Mouse (Mus musculus): ENCODE measurements around the gene Rbm28. TPM values are rescaled to one million over a fixed set of nuclear protein-coding genes. Genes with fewer than 3 reads are reported as not detected.

The Rbm28 gene
- polyA plus RNA-seq, 1 experiment from 2014 or later = 43.1 TPM

DNA sequence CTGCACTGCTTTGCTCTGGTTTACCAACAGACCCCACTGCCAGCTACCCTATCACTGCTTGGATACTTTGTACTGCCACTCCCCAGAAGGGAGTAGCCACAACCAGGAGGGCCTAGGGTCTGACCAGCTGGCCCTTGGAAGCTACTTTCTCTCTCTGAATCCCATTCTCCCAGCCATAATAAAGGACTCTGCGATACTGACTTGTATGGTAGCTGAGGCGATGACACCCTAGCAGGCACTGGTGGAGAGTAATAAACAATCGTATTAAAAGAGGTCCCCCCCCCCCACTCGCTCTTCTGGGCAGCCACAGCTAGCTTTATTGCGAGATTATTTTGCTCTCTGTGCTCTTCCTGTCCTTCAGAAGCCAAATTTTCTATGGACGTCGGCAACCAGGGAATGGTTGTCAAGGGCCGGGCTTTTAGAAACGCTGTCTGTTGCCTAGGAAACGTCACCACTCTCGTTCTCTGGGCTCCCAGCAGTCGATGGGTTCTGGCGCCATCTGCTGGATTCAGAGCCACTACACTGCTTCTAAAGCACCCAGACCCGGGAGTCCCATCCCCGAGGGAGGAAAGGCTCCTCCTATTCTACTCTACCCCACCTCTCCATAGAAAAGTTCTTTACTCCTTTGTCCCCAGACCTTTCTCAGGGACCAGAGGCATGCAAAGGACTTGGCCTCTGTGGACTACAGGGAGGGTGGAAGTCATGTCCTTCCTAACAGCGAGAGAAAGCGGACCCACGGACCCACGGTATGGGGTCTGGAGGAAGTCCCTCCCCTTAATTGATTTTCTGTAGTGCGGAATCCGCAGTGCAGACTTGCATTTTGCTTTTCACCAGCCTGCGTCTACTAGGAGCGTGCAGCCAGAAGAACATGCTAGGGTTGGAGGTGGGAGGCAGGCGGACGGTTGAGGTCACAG, 33.8 kb upstream of the Rbm28 start:
- H3K27me3 ChIP-seq (ENCODE audit: control insufficient read depth, insufficient read depth, low read depth, low read length) = no peaks in the 10 kb centered on the region; the same call in 1 of the 2 replicates
- H3K27ac ChIP-seq (ENCODE audit: low read length) = peak overlapping the region; percentile 68
- H3K4me1 ChIP-seq (ENCODE audit: control insufficient read depth, insufficient read depth, low read length) = peaks cover 13% of the 10 kb centered on the region
- peak overlapping the region; percentile 59 for H3K4me2 ChIP-seq (ENCODE audit: low read length)
- ATAC-seq = peak; percentile 87
- no peaks in the 10 kb centered on the region for H3K9me3 ChIP-seq (replicated peaks; ENCODE audit: control insufficient read depth, low read length, poor library complexity, severe bottlenecking)
- peaks cover 15% of the 10 kb centered on the region for H3K36me3 ChIP-seq (ENCODE audit: control insufficient read depth, insufficient read depth, low read length)
- H3K4me3 ChIP-seq (ENCODE audit: low read depth, low read length) = peak overlapping the region; percentile 34
- peak overlapping the region; percentile 53 for H3K9ac ChIP-seq (ENCODE audit: low read depth, low read length)
- WGBS = 6% methylated on average over 25 of the region's 25 CpGs

DNA sequence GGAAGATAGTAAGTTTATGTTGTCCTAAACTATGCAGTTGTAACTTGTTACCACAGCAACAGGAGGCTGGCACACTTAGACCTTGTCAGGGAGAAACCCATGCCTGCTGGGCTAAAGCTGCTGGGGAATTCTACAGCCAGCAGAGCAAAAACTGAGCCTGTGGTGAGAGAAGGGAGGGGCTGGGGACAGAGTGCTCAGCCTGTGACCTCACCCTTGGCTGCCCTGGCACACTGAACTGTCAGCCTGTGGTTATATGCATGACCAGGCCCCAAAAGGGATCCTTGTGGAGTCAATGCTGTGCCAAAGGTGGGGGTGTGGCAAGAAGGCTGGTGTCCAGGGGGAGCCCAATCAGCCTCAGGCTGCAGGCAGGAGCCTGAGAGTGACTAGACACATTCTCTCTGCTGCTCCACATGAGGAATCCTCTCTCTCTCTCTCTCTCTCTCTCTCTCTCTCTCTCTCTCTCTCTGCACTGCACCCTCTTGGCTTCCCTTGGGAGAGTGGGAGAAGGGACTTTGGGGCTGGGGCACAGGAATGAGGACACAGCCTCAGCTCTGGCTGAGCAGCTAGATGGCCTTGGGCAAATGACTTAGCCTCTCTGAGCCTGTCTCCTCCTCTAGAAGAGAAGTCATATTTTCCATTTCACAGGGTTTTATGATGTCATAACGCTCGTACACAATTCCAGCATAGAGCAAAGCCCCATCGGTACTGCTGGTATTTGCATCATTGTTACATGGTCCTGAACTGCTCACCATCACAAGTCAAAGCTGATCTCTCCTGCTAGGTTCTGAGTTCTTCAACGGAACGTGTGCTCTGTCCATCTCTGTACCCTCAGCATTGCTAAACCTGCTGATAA, 31.3 kb upstream of the Rbm28 start:
- ATAC-seq = no peak
- H3K4me1 ChIP-seq (ENCODE audit: control insufficient read depth, insufficient read depth, low read length) = peaks cover 13% of the 10 kb centered on the region
- H3K4me3 ChIP-seq (ENCODE audit: low read depth, low read length) = no peak overlapping the region
- no peak overlapping the region for H3K4me2 ChIP-seq (ENCODE audit: low read length)
- no peaks in the 10 kb centered on the region; the same call in 1 of the 2 replicates for H3K27me3 ChIP-seq (ENCODE audit: control insufficient read depth, insufficient read depth, low read depth, low read length)
- H3K36me3 ChIP-seq (ENCODE audit: control insufficient read depth, insufficient read depth, low read length) = no peaks in the 10 kb centered on the region; the same call in 1 of the 2 replicates
- WGBS = 85% methylated on average over 5 of the region's 5 CpGs
- no peaks in the 10 kb centered on the region for H3K9me3 ChIP-seq (replicated peaks; ENCODE audit: control insufficient read depth, low read length, poor library complexity, severe bottlenecking)
- H3K27ac ChIP-seq (ENCODE audit: low read length) = no peak overlapping the region
- no peak overlapping the region for H3K9ac ChIP-seq (ENCODE audit: low read depth, low read length)

DNA sequence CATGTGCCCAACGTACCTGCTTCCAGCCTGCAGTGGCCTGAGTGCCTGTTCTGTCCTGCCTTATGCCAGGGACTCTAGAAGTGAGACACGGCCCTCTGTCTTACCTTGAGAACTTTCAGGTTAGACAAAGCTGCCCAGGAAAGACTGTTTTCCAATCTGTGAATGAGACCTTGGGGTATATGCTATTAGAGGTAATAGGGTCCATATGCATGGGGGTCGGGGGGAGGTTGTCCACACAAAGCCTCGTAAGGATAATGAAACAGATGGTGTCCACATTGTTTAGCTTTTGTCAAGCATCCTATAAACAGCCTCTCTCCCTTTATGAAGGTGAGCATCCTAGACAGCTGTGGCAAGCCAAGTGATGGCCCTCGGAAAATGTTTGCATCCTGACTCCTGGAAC, 30.3 kb upstream of the Rbm28 start:
- Histone ChIP-seq H3K9me3 (replicated peaks; ENCODE audit: control insufficient read depth, low read length, poor library complexity, severe bottlenecking) (no peaks in the 10 kb centered on the region), H3K27ac (ENCODE audit: low read length) (no peak overlapping the region), H3K36me3 (ENCODE audit: control insufficient read depth, insufficient read depth, low read length) (no peaks in the 10 kb centered on the region), H3K9ac (ENCODE audit: low read depth, low read length) (no peak overlapping the region), H3K27me3 (ENCODE audit: control insufficient read depth, insufficient read depth, low read depth, low read length) (no peaks in the 10 kb centered on the region), H3K4me1 (ENCODE audit: control insufficient read depth, insufficient read depth, low read length) (peaks cover 13% of the 10 kb centered on the region), H3K4me3 (ENCODE audit: low read depth, low read length) (no peak overlapping the region), H3K4me2 (ENCODE audit: low read length) (no peak overlapping the region)
- WGBS = 79% methylated on average over 5 of the region's 5 CpGs
- ATAC-seq = no peak

DNA sequence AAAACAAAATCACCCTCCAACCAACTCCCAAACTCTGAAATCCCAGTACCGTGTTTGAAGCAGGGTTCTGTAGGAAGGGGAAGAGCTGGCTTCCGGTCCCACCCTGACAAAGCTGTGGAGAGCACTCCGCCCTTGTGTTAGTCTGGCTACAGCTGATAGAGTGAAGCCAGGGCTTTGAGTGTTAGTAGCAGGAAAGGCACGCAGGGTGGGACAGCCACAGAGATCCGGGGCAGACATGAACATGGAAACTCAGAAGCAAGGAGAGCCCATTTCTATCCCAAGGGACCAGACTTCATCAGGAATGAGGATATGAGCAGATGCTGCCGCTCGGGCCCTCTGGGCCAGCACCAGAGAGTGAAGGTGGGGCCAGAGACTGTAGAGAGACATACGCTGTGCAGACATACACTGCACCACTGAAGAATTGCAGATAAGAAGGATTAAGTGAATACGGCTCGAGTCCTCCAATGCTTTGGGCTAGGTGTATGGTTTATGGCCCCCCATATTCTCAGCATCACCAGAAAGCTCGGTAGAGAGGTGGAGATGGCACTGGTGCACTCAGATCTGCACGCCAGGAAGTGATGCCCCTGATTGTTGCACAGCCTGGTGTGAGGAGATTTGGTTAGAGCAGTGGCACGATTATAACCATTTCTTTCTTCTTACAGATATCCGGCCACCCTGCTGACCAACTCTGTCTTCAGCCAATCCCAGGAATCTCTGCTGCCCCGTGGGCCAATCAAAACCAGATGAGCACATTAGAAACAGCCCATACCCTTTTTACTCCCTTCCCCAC, 29.4 kb upstream of the Rbm28 start:
- H3K27me3 ChIP-seq (ENCODE audit: control insufficient read depth, insufficient read depth, low read depth, low read length) = no peaks in the 10 kb centered on the region
- 84% methylated on average over 15 of the region's 15 CpGs for WGBS
- peaks cover 13% of the 10 kb centered on the region for H3K4me1 ChIP-seq (ENCODE audit: control insufficient read depth, insufficient read depth, low read length)
- no peak overlapping the region for H3K4me2 ChIP-seq (ENCODE audit: low read length)
- H3K9ac ChIP-seq (ENCODE audit: low read depth, low read length) = no peak overlapping the region
- no peak overlapping the region for H3K4me3 ChIP-seq (ENCODE audit: low read depth, low read length)
- H3K36me3 ChIP-seq (ENCODE audit: control insufficient read depth, insufficient read depth, low read length) = no peaks in the 10 kb centered on the region
- H3K27ac ChIP-seq (ENCODE audit: low read length) = no peak overlapping the region
- no peaks in the 10 kb centered on the region for H3K9me3 ChIP-seq (replicated peaks; ENCODE audit: control insufficient read depth, low read length, poor library complexity, severe bottlenecking)
- ATAC-seq = no peak

DNA sequence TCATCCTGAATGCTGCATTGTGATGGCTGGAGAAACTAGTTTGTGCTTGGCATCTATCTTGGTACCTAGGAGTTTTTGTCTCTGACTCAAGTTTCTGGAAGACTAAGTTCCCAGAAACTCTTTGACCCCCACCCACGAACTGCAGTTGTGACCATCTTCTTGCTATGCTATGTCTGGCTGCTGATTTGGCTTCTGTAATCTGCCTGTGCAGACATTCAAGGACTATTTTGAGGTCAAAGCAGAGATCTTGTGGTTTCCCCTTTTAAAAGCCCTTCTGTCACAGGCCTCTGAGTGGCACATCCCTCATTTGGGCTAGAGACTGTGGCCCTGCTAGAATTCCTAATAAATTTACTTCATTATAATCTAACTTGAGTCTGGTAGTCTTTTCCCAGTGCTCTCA, 23.1 kb upstream of the Rbm28 start:
- no peak for ATAC-seq

DNA sequence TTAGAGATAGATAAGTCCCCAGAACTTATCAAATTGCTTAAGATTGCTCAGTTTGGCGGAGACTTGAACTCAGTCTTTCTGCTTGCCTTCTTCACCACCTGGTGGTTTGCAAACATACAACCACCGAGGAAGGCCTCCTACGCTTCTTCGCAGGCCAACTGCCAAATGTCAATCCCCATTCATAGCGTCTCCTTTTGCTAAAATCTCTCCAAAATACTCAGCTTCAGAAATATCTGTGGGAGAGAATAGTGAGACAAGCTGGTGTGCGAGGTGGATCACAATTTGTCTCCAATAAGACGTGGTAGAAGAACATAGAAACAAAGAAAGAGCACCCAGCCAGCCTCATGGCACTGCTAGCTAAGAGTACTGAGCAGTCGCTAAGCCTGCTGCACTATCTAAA, 15.0 kb upstream of the Rbm28 start:
- H3K9me3 ChIP-seq (replicated peaks; ENCODE audit: control insufficient read depth, low read length, poor library complexity, severe bottlenecking) = no peaks in the 10 kb centered on the region
- H3K4me2 ChIP-seq (ENCODE audit: low read length) = peak overlapping the region; percentile 78
- peak overlapping the region; percentile 92; the same call in 1 of the 2 replicates for H3K27ac ChIP-seq (ENCODE audit: low read length)
- WGBS = 46% methylated on average over 8 of the region's 8 CpGs
- peaks cover 12% of the 10 kb centered on the region for H3K4me1 ChIP-seq (ENCODE audit: control insufficient read depth, insufficient read depth, low read length)
- peak overlapping the region; percentile 76 for H3K4me3 ChIP-seq (ENCODE audit: low read depth, low read length)
- peak overlapping the region; percentile 87 for H3K9ac ChIP-seq (ENCODE audit: low read depth, low read length)
- no peak for ATAC-seq
- no peaks in the 10 kb centered on the region for H3K36me3 ChIP-seq (ENCODE audit: control insufficient read depth, insufficient read depth, low read length)
- H3K27me3 ChIP-seq (ENCODE audit: control insufficient read depth, insufficient read depth, low read depth, low read length) = peaks cover 8% of the 10 kb centered on the region; the same call in 1 of the 2 replicates

More for the DNA sequence above, 23.1 kb upstream of the Rbm28 start:
- H3K9me3 ChIP-seq (replicated peaks; ENCODE audit: control insufficient read depth, low read length, poor library complexity, severe bottlenecking) = no peaks in the 10 kb centered on the region
- H3K36me3 ChIP-seq (ENCODE audit: control insufficient read depth, insufficient read depth, low read length) = no peaks in the 10 kb centered on the region
- no peaks in the 10 kb centered on the region for H3K27me3 ChIP-seq (ENCODE audit: control insufficient read depth, insufficient read depth, low read depth, low read length)
- H3K4me3 ChIP-seq (ENCODE audit: low read depth, low read length) = no peak overlapping the region
- no peak overlapping the region for H3K9ac ChIP-seq (ENCODE audit: low read depth, low read length)
- H3K4me2 ChIP-seq (ENCODE audit: low read length) = no peak overlapping the region
- WGBS = 71% methylated on average over 1 of the region's 1 CpGs
- no peak overlapping the region for H3K27ac ChIP-seq (ENCODE audit: low read length)
- H3K4me1 ChIP-seq (ENCODE audit: control insufficient read depth, insufficient read depth, low read length) = no peaks in the 10 kb centered on the region

DNA sequence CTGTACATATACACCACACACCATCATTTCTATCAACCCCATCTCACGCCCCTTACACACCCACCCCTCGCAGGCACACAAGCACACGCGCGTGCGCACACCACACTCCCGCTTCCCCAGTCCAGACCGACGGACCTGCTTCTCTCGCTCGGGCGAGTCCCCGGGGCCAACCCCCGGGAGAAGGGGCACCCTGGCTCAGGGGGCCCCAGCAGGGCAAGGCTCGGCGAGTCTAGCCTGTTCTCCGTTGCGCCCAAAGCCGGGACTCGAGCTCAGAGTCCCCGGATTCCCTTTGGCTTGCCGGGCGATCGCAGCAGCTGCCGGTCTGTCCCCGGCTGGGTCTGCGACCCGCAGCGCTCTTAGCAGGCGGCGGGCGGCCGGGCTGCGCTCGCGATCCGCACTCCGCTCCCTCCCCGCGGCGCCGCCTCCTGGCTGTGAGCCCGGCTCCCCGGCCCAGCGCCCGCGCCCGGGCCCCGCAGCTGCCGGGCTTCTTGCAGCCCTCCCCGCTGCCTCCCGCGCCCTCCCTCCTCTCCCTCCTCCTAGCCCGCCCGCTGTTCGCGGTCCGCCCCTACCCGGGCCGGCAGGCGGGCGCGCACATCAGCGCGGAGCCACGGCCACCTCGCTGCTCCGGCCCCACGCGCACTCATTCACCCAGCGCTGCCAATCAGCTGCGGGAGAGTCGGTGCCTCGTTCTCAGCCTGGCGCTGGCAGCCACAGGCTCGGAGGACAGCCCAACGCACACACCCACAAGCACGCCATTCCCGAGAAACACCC, 14.3 kb upstream of the Rbm28 start, which contains the start of gene Prrt4:
Gene Prrt4 (minus strand): TSS at position 697 of the 771 bp plus-strand sequence.
- Histone ChIP-seq H3K4me2 (ENCODE audit: low read length) (peak within 1 kb of the TSS; percentile 78), H3K27me3 (ENCODE audit: control insufficient read depth, insufficient read depth, low read depth, low read length) (peaks cover 8% of the 10 kb centered on the region; the same call in 1 of the 2 replicates), H3K9me3 (replicated peaks; ENCODE audit: control insufficient read depth, low read length, poor library complexity, severe bottlenecking) (no peaks in the 10 kb centered on the region), H3K9ac (ENCODE audit: low read depth, low read length) (peak within 1 kb of the TSS; percentile 87), H3K4me1 (ENCODE audit: control insufficient read depth, insufficient read depth, low read length) (peaks cover 12% of the 10 kb centered on the region), H3K27ac (ENCODE audit: low read length) (peak within 1 kb of the TSS; percentile 92), H3K4me3 (ENCODE audit: low read depth, low read length) (peak within 1 kb of the TSS; percentile 76), H3K36me3 (ENCODE audit: control insufficient read depth, insufficient read depth, low read length) (no peaks in the 10 kb centered on the region)
- peak; percentile 89 for ATAC-seq
- WGBS = 0% methylated on average over 51 of the region's 79 CpGs

Measured in midbrain, embryonic 16.5 days (tissue).